Mouse (Mus musculus): ENCODE measurements at regions not wholly inside any gene's neighbourhood (a gene's known extent, or its start where the extent isn't known, plus 50 kb on each side); places are given as distances from the start of the nearest gene placed in this dataset.

DNA sequence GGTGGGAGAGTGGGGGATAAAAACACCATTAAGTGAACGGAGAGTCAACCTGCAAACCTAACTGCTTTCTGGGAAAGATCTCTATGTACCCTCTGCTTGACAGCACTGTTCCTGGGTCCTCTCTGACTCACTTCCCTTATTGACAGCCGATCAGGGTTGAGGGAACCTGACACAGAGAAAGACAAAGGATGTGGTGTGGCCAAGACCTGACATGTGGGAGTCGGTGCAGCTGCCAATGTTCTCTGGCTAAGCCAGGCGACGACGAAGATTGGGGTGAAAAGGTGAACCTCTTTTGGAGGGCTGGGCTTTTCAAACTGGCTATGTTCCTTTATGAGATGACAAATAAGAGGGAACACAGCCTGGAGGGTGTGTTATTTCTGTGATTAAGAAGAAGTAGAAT, 318.6 kb upstream of the Usp25 start:
- DNase-seq, result no peak

DNA sequence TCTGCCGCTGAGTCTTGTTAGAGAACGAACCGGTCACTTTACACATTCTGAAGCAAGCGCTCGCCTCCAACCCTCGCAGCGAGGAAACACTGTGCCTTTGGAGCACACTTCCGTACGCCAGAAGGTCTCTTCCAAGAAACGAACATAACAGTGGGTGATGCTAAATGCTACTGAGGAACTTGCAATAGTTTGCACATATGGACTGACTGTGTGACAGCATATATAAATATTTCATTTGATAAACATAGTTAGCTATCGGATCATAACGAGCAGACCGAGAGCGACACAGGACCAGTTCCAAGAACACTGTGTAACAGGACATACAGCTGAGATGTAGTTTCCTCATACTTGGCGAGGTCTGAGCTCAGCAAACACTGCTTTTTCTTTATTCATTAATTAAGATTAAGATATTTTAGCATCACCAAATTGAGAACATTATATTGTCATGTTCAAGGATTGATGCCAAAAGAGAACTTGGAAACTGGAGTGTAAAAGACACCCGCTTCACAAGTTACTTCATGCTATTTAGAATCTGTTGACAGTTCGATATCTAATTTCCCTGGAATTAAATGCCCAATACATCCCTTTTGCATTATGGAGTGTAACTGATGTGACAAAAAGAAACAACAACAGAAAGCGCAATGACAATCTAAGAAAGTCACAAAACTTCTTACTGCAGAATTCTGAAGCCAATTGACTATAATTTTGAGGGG, 314.3 kb upstream of the Nrip1 start:
- peak; percentile 72 for DNase-seq

DNA sequence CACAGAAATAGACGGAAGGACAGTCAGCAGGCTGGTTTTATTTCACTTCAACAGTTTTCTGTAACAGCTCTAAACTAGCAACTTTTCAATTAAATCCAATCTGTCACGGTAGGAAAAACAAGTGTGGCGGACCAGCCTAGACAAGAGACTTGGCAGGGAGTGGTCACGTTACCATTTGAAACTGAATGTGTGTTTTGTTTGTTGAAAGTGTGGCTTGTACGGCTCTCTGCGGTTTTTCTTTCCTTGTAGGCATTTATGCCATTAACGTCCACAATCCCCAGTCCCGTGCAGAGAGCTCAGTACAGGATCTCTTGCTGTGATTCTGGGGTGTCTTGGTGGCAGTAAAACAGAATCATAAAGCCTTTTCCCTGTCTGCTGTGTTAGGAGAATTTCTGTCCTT, 311.9 kb upstream of the Nrip1 start:
- no peak for DNase-seq

DNA sequence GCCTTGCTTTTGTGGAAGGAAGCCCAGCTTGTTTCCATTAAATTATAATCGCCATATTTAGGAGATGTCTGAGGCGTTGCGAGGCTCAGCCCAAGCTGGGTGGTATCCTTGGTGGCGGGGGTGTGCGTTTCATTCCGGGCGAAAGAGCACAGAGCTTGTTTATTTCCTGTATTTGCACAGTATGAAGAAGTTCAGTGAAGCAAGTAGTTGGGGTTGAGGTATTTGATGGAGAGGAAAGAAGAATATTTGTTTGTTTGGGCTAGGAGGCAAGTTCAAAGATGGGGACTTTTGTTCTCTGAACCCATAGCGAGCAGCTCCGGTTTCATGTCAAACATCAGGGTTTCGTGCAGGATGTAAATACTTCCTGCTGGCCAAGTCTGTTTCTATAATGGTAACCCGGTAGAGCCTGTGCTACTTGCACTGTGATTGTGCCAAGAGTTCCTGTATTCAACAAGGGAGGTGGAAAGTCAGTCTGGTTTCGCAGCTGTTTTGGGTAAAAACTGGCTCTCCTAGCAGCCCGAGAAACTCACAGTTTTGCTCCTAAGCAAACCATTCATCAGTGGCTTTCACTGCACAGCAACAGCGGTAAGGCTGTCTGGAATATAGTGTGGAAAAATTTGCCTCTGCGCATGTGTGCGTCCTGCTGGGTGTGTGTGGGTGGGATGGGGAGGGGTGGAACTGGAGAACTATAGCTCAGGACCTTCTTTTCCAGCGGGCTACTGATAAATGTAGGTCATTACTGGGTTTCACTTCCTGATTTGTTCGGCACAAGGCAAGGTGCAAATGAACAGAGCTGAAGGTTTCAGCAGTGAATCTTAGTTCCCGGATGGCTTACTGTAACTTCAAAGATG, 306.7 kb upstream of the Nrip1 start:
- DNase-seq, result peak; percentile 39

DNA sequence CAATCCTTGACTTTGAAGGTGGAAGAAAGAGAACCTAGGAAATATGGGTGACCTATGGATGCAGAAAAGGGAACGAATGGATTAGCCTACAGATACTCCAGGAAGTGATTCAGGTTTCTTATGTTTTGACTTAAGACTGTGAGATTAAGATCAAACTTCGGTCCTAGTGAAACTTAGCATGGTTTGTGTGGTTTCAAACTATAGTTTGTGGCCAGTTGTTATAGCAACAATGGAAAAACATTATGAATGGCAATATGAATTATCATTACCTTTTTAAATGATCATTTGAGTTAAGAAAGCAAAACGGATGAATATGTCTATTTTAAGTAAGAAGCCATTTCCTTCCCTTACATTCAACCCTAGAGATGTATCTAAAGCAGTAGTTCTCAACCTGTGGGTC, 305.3 kb upstream of the Nrip1 start:
- DNase-seq, result no peak

DNA sequence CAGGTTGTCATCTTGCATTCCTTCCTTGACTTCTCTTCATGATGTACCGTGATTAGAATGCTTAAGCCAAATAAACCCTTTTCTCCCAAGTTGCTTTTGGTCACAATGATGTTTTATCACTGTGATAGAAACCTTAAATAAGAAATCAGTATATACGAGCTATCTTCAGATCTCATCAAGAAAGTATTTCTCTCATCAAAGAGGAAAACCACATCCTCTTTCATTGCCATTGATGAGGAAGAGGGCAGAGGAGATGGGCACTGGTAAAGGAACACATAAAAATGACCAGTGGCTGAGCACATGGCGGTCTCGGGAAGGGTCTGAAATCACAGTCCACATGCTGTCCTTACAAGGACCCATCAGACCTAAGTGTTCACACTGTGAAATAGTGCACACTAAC, 296.2 kb upstream of the Nrip1 start:
- no peak for DNase-seq

DNA sequence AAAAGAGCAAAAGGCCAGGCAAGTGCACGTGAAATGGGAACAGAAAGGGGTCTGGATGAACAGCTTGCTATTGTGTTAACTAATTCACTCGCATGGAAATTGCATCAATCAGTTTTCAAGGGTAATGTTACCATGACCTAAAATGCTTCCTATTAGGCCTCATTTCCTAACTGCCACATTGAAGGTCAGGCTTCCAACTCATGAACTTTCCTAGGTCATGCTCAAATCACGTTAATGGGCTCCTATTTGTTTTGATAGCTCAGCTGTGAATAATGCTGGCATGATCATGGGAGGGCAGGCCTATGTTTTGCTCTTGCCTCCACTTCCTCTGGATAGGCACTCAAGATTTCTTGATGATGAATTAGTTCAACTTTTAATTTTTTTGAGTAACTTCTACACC, 293.4 kb upstream of the Nrip1 start:
- no peak for DNase-seq

DNA sequence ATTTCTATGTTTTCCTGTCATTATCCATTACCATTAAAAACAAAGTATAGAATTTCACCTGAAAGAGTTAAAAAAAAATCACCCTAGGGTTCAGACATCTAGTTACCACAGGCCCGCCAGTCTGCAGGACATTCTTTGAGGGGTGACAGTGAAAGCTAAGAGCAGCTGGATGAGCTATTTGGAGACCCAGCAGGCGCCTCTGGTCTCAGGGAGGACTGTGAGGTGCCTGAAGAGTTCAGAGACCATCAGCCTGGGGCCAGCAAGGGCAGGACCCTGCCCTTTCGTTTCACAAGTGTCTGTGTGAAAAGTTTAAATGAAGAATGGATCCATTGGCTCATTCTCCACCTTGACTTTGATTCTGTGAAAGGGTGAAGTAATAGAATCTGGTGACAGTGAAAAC, 281.5 kb upstream of the Nrip1 start:
- DNase-seq, result no peak

DNA sequence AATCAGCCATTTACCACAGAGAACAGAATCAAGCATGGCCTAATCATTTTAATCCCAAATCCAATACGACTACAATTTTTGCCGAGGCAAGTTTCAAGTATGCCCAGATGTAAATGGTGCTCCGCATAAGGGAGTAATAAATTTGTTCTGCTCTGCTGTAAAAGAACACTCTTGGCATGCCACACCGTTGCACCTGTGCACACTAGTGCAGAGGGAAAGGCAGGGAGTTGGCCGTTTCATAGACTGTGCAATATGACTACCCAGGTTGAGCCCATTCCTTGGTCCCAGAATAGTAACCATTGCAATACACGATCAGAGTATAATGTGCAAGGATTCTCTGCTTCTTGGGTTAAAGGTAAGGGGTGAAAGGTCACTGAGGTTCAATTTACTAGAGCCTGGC, 270.7 kb upstream of the Nrip1 start:
- no peak for DNase-seq

DNA sequence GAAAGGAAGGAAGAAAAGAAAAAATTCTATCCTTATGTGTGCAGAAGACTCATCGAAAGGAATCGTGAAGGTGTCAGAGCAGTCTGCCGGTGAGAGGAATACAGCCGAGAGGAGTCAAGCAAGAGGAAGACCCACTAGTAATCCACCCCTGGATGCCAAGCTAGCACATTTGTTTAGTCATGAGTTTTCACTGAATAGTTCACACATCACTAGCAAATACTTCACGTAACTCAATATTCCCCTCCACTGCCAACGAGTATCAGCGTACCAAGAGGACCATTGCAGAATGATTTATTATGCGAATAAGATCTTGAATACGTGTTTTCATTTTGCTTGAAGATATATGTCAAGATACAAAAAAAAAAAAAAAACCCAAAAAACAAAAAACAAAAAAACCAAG, 270.2 kb upstream of the Nrip1 start:
- no peak for DNase-seq

DNA sequence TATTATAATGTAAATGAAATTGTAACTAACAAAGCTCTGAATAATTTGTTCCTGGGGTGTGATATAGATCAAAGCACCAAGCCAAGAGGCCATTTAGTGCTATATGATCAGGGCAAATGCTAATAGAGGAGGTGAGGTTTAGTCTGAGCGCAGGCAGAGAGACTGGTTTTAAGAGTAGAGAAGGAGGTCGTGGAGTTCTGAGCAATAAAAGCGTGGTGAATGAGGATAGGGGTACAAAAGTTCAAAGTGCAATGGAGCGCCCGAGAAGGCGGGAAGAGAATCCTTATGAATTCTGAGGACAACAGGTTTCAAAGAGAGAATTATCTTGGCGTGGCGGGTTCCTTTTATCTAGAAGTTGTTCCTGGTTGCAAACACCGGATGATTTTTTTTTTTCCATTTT, 261.5 kb upstream of the Nrip1 start:
- DNase-seq, result no peak

DNA sequence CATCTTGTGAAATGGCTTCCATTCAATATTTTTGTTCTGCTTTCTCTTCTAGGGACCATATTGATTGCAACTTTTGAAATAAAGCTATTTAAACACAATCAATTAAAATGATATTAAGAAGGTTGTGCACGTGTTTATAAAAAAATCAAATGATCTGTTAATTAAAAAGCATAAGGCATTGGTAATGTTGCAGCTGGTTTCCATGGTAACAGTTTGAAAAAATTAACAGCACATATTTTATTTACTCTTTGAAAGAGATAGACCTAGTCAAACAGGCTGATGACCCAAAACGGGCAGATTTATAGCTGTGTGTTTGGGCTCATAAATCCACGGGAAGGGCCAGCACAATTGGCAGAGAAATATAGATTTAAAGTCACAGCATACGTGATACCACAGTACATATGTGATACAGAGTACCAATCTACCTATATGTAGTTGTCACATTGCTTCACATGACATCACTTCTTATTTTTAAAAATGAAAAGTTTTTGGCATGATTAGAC, 260.6 kb upstream of the Nrip1 start:
- DNase-seq, result no peak

DNA sequence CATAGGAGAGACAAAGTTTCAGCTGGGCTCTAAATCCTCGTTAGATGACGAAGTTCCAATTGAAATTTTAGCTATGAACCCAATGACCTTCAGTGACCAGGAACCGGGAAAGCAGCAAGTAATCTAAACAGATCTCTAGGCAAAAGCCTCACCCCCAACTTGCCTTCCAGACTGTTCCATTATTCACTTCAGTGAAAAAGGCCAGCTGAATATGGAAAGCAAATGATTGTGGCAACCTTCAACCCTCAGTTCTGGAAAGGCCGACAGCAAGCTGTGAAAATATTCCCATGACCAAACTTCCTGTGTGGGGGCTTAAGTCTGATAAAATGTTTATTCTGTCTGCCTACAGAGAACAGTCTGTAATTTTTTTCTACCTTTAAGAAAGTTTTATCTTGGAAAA, 252.5 kb upstream of the Nrip1 start:
- DNase-seq, result no peak

DNA sequence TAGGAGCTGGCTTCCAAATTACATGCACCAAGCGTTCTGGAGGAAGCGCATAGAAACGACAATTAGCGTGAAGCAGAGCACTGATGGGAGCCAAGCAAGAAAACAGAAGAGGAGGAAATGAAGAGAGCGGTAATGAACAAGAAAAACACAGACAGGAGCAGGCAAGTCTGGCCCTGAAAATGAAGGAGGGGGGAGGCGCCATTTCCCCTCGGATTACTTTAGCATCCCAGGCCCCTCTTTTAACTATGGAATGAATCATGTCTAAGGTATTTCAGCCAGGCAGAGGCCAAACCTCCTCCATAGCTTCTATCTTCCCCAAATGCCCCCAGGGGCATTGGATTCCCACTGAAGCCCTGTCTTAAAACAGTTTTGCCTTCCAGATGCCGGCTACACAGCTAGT, 248.1 kb upstream of the Nrip1 start:
- no peak for DNase-seq

DNA sequence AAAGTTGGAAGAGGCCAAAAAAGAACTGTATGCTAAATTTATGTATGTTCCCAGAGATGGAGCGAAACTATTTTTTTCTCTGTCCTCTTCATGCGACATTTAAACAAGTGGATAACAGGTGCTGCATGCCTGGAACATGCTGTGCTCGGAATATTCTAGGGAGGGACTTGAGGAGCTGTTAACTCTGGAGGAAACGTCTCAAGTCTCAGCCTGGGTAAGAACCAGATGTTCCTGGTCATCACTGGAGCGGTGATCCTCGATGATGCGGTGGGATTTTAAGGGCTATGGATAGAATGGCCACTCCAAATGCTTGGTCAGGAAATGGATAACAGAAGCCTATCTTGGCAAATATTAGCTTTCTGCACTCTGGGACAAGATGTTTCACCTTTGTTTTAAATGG, 244.7 kb upstream of the Nrip1 start:
- DNase-seq, result no peak

DNA sequence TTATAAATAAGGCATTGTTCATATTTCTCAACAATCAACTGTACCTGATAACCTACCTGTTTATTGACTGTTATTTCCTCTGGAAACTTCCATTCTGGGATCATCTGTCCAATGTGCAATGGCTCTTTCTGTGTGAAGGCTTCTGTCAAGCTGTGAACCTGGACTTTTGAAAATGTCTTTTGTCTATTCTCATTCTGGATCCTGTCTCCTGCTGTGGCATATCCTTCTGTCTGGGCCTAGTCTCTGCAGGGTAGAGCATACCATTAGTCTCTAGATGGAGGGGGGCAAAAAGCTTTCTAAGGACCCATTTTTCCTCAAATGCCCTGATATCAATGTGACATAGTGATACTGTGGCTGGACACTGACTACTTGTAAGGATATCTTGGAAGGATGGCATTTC, 237.4 kb upstream of the Nrip1 start:
- no peak for DNase-seq

DNA sequence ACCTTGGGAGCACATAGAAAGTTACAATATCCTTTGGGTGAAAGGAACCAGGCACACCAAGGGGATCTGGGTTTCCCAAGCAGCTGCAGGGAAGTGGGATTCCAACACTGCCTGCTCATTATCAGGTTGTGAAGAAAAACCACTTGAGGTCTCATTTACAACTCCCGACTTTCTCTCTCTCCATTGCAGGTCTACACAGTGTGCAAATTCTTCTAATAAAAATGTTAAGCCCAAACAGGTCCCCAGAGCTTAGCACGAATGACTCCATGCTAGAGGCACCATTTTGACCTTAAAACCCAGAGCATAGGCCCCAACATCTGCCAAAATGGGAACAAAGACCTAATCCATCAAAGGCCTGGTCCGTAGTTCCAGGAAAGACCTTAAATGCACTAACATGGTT, 231.3 kb upstream of the Nrip1 start:
- no peak for DNase-seq

DNA sequence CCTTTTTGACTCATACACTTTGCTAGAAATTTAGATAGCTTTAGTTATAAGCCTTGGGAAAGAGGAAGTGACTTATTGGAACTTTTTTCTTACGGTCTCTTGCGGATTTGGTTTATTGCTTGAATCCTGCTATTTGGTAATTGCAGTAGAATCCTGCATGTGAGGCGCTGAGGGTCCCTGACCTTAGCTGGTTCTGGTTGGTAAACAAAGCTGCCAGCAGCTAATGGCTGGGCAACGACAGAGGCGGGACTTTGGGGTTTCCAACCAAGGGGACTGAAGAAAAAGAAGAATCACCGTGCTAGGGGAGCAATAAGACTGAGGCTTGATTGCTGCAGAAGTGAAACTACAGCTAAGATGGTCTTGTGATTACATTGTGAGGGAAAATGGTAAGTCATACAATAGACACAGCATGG, 230.2 kb upstream of the Nrip1 start:
- no peak for DNase-seq

DNA sequence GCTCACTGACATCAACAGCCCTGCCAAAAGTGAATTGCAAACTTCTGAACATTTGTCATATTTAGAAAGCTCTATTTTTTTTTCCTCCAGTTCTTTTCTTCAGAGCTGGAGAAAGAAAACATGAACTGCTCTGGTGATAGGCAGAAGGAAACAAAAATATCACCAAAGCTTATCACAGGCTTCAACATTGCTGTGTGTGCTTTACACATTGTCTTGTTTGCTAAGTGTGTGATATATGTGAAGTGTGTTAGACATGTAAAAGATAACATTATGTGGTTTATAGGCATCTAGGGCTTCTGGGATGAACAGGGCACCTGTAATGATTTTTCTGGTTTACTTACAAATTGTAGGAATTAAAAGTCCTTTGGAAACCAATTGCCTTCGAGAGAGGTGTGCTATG, 229.8 kb upstream of the Nrip1 start:
- no peak for DNase-seq

DNA sequence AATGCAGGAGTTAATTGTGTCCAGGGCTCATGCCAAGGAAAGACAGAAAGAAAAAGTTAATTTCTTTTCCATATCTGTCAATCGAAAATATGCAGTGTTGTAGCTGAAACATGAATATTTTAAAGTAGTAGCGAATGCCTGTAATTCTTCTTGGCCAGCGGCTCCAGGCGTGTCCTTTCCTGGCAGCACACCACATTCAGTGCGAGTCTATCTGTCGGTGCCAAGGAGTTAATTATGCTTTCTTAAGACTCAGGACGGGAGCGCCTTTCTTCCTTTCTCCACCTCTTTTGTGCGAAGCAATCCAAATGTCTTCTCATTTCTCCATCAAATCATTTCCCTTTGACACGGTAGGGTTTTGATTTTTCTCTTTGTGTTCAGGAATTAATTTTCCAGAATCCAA, 226.5 kb upstream of the Nrip1 start:
- no peak for DNase-seq

DNA sequence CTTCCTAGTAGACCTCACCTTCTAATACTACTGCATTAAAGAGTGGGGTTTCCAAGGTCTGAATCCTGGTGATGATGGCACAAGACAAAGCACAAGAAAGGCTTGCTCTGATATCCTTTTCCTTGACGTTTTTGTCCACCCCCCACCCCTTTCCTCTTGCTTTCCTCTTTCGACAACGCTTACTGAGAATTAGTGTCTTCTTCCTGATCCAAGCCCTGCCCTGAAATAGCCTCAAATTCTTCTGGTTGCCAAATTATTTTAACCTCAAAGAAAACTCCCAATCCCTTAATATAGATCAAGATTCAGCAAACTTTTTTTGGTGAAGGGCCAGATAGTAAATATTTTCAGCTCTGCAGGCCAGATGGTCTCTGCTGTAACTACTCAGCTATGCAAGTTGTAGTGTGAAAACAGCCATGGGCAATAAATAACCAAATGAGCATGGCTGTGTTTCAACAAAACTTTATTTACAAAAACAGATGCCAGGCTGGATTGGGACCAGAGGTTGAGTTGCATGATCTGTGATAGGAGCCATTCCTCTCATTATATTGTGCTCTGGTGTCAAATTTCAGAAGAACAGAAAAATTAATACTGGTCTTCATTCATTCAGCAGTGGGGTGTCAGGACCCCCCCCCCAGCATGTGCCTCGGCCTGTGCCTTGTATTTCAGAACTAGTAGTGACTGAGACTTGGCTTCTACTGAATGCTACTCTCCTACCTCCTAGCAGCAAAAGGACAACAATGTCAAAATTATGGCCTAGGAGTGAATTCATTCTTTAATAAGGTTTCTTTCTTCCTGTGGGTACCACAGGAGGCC, 218.5 kb upstream of the Nrip1 start:
- DNase-seq, result no peak

DNA sequence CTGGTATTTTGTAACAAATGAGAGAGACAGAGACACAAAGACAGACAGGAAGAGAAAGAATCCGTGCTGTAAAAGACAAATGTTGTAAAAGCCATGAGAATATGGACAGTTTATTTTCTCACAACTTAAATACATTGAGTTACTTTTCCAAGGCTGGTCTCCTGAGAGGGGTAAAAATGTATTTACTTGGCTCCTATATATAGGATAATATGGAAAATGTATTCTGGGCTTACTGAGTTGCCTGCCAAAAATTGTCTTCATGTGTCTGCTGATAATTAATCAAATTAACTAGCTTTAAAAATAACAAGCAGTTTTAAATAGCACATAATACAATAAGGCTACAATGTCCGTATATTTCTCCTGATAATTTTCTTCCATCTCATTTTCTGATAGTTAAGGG, 216.2 kb upstream of the Nrip1 start:
- no peak for DNase-seq

DNA sequence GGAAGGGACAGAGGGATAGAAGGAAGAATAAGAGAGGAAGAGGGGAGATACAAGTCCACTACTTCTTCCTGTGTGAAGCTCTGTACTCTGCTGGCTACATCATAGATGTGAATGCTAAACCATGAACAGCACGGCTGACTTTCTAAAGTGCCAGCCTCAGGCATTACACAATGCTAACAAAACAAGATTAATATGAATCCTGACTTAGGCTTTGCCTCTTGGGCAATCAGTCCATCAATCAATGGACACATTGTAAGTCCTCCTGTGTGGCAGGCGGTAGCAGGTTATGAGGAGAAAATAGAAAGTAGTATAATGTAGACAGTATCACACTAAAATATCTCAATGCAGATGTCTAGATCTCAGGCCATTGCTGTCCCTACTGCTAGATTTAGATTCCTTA, 203.6 kb upstream of the Nrip1 start:
- no peak for DNase-seq

DNA sequence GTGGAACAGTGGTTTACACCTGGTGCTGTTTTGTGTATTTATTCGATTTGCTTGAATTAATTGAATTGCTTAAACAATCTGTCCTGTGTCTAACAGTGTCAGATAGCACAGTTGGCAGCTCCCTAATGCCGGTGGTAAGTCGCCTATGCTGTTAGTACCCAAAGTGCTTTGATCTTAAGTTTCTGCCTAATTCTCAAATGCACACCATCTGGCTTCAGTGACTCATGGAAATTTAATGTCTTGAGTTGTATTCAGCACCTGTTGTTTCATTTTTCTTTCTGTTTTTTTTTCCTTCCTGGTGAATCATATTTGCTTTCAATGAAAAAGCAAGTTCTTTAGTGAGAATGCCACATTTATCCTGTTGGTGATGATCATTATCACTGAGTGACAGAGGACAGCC, 201.7 kb upstream of the Nrip1 start:
- peak; percentile 54 for DNase-seq

All from layer of hippocampus, adult 9-11 months (tissue).